Mouse (Mus musculus): ENCODE results near the gene Odf2l. TPM values are rescaled to one million over a fixed set of nuclear protein-coding genes. Genes with fewer than 3 reads are reported as not detected.

The Odf2l gene
- total RNA-seq (2022), result 10 to 100 TPM in 3 of 4 experiments, 1 to 10 TPM in 1; 5.7 to 14.7 (median 12.6) TPM

DNA sequence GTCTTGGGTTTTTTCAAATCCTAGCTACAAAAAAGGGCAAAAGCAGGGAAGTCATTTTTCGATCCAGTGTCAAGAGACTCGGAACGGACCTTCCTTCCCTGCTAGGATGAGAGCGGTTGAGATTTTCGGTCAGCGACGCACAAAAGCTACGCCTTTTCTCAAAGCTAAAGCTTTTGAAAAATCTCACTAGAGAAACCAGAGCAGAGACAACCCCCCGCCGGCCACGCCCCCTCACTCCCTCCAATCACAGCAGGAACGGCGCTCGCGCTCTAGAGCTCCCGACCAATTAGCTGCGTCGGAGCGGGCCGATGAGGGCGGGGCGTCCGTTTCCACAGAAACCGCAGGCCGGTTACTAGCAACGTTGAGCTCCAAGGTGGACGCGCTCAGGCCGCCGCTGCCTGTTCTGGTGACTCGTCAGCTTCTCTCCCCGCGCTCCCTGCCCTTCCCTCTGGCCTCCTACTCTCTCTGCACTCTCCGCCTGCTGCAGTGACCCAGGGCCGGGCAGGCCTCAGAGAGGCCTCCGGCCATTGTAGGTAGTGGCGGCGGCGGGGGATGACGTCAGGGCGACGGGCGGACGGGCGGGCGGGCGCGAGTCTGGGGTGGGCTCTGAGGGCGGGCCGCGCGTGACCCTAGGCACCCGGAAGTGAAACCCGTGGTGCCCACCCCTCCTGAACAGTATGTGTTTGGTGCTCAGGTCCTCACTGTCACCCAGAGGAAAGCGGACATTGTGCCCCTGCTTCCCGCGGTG lies at the start of gene Odf2l:
Gene Odf2l (plus strand): TSS at position 335 of the 748 bp plus-strand sequence.
- DNase-seq (ENCODE audit: low spot score), result peak; percentile 97

DNA sequence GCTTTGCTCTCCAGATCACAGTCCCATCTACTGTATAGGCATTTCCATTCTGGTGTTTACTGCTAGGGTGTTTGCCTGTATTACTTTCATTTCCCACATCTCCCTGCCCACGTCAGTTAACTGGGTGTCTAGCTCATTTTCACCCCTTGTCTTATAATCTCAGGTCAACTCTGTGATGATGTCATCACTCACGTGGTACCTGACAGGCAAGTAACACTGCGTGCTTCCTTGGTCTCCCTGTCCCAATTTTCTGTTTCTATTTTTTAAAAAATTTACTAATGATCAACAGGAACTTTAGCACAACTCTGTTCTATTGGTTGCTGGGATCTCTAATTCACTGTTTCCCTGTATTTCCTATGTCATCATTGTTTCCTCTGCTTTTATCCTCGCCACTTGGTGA lies 49.4 kb upstream of the Odf2l start:
- no peak for DNase-seq (ENCODE audit: low spot score)

DNA sequence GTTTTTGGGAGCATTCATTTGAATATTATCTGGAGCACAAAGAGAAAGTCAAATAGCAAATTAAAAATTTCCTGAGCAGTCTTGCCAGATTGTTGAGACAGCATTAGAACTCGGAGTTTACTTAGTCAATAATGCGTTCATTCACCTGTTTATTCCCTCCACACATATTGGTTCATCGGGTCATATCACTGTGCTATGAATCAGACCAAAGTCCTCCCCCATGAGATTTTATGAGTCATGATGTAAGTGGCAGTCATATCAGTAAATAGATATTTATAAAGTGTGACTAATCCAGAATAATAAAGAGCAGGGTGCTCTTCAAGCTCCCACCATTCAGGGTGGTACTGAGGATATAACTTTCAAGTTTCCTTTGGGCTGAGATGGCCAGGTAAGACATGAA lies 46.0 kb upstream of the Odf2l start:
- no peak for DNase-seq (ENCODE audit: low spot score)

DNA sequence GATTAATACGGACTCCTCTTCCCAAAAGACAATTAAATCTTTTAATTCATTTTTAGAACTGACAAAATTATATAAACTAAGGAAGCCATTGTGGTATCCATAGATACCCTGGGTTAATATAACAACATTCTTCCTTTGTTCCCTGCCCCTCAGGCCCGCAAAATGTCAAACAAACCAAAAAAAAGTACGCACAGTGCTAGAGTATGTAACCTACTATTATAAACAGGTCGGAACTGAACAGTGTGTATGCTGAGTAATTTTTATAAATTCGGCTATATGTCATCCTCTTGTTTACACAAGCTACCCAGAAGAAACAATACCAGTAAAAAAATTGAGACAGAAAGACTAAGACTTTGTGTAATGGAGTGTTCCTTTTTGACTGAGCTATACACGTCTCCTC lies 40.0 kb upstream of the Odf2l start:
- DNase-seq (ENCODE audit: low spot score), result no peak

DNA sequence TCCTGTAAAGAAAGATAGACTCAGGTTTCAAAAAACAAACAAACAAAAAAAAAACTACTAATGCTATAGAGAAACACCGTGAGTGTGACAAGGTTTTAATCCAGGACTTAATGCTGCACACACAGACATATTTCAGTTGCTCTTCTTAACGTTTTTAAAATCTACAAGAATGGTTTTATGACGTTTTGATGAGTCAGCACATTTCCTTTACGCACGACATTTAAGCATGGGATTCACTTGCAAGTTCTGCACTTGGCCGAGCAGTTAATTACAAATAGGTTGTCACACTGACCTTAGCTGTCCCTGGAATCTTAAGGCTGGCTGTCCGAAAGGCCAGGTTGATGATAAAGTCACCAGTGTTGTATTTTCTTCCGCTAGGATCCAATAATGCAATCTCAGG lies 37.5 kb upstream of the Odf2l start:
- DNase-seq (ENCODE audit: low spot score), result no peak

DNA sequence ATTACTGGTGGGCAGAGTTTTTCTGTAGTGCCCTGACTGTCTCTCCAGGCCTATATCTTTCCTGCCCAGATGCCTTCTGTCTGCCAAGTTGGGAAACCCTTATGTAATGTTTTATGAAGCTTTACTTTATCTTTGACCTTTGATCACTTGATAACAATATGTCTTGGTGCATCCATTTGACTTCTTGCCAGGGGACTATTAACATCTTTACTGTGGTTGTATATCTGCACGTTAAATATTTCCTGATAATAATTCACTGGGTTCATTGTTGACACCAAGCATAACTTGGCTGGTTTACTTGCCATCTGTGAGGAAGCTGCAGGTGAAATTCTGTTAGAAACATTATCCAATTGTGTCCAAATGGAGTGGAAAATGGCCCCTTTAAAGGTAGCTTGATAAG lies 35.3 kb upstream of the Odf2l start:
- DNase-seq (ENCODE audit: low spot score), result no peak

DNA sequence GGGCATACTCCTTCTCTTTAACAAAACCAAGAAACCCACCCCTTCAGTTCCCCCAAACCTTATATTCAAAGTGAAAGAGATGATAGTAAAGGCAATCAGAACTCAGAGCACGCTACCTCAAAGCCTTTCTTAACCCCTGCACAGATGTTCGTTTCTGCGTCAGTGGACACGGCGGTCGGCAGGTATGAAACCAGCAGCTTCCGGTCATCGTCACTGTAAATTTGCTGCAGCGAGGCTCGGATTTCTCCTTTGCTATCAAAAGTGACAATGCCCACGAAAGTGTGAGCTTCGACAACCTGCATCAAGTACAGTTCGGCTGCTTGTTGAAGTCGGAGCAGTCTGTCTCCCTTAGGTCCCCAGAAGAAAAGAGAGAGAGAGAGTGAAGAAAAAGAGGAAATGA lies 32.2 kb upstream of the Odf2l start:
- DNase-seq (ENCODE audit: low spot score), result no peak

DNA sequence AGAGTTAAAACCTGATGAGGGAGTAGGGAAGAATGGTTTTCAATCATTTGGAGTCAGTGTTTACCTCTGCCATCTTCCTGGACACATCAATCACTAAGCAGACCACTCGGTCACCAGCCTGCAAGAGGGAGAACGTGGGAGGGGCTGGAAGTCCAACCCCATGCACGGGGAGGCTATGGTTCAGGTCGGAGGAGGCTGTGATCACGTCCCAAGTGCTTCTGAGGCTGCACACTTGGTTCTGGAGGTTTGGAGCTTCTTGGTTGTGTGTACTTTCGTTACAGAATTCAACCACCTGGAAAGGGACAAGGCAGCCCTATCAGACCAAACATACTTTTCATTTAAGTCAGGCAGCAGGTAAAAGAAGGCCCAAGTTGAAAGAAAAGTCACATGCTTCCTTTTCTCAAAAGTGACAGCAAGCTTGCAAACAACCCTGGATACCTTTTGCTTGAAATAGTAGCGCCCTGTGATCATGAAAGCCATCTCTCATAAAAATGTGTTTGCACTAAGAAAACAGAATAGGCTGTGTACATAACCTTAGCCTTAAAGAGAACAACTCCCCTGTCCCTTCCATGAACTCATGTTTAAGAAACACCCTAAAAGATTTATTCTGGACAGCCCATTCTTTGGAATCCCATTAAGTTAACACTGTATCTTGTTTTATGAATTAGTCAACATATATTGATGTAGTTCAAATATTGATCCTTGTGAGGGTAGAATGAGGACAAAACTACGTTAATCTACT lies 30.4 kb upstream of the Odf2l start:
- no peak for DNase-seq (ENCODE audit: low spot score)

DNA sequence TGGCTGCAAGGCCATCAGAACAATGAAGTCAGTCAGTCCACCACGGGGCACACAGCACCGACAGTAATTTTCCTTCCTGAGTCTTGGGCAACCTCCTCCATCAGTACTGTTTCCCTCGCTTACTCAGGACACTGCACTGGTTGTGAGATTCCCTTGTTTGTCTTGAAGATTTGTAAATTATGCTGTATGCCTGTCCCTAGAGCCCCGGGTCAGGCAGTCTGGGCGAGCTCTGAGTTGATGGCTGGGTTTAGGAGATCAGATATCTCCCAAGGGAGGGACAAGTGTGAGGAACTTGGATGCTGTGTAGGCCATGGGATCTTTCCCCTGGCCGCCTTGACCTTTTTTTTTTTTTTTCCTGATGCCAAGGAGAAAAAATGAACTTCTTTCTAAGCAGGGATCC lies 19.1 kb upstream of the Odf2l start, which contains the start of gene Clca2:
Gene Clca2 (minus strand): TSS at position 153 of the 400 bp plus-strand sequence.
- DNase-seq (ENCODE audit: low spot score), result no peak

DNA sequence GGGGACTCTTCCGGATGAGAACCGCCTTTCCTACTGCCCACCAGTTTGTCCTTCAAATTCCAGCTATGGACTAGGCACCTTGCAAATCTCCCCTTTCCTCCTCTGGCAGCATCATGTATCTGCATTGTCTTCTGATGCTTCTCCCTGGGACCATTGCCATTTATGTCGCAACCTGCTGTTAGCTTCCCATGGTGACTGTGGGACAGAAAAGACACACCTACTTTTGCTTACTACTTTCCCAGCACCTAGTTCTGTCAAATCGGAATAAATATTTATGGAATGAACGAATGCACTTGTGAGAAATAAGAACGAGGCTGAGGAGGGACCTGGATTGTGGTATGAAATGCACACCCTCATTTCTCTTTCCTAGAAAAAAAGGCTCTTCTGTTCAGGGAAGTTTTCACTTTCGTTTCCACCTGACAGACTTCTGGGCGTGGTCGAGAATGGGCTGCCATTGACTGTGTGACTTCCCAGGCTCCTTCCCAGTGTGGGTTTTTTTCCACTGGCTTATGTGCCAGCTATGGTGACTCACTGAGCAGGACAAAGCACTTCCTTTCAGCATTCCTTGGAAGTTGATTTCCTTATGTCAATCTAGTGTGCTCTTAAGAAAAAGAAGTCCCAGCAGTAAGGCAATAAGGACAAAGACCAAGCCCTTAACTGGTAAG lies 16.4 kb upstream of the Odf2l start:
- DNase-seq (ENCODE audit: low spot score), result peak; percentile 68

DNA sequence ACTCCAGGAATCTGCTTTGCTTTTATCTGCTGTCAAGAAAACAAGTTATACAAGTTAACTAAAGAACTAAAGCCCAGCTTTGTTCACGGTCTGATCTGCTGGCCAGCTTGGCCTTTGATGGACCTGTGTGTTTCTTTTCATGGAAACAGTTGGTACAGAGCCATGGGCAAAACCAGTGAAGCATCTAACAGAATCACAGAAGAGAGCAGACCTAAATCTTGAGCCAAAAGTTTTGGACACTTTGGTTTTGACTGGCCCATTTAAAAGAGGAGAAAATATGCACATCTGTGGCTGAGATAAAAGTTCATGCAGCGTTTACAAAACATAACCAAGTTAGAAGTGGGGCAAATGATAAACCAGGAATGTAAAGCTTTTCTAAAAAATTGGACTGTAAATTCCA lies 15.1 kb upstream of the Odf2l start:
- DNase-seq (ENCODE audit: low spot score), result no peak

DNA sequence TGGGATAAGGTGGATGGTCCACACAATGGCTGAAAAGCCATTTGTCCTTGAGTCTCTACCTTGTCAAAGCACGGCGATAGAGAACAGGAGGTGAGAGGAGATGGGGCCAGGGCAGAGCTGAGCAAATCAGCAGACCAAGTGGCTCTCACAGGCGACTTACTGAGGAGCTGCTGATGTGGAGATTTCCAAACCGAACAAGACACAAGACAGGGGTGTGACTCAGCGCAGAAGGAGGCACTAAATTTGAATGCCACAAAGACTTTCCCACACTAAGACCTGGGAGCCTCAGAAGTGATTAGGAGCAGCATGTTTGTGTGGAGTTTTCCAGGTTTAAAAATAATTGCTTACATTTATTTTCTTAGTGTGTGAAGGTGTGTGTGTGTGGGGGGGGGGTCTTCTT lies 14.6 kb upstream of the Odf2l start:
- DNase-seq (ENCODE audit: low spot score), result no peak

DNA sequence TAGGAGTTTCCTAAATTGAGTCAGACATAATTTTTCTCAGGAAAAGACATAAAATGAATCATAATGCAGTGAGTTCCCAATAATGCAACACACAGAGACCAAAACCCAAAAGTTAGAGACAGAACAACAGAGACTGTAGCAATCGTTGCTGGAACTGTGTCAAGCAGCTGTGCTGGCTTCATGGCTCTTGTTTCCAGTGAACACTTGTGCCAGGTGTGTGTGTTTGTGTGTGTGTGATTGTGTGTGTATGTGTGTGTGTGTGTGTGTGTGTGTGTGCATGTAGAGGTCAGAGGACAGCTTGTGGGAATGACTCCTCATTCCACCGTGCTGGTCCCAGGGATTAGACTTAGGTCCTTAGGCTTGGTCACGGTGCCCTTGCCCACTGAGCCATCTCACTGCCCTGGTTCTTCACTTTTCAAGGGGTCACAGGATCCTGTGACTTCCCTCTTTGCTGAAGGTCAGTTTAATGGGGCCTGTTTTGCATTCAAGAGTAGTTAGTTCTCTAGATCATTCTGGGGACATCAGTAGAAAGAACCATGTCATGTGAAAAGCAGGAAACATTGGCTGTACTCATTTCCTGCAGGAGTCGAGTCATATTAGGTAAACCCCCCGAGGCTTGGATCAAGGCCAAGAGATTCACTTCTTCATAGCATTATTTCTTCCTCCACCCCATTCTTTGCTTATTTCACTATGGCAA lies 13.2 kb upstream of the Odf2l start:
- no peak for DNase-seq (ENCODE audit: low spot score)

DNA sequence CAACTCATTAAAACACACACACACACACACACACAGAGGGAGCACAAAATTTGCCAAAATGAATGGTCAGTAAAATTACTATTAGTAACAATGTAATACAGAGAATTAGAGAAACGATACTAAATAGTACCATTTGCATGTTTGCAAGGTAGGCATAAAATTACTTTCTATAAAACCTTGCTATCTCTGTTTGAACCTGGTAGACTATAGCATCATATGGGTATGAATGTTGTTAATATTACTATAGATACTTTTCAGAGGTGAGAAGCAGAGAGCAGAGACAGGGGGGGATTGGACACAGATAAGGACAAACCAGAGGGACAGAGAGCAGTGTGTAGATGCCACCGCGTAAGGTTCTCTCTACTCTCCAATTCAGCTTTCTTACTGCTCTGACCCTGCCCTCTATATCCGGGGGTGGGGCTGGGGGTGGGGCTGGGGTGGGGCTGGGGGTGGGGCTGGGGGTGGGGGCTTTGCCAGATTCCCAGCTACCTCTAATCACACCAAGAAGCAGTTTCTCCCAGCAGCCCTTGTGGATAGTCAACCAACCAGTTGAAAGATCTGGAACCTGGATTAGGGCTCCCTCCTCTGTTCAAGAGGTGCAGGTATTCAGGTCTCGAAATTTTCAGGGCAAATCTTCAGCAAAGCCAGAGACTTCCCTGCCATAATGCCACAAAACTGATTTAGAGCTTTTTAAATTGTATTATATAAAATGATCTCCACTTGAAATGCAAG lies 12.4 kb upstream of the Odf2l start:
- DNase-seq (ENCODE audit: low spot score), result no peak

DNA sequence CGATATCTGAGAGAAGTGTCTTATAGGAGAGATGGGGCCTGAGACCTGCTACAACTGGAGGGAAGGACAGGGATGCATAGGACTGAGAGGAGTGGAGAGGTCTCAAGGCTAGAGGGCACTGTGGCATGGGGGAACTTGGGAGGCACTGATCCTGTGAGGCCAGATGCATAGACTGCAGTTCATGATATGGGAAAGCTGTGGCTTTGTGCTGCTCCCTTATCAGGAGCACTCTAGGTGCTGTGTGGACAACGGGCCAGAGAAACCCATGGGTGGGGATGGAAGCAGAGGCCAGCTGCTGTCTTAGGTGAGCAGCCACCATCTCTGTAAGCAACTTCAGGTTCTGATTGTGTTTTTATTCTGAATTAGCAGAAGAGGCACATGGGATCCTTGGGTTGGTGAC lies 3.2 kb upstream of the Odf2l start:
- DNase-seq (ENCODE audit: low spot score), result no peak

DNA sequence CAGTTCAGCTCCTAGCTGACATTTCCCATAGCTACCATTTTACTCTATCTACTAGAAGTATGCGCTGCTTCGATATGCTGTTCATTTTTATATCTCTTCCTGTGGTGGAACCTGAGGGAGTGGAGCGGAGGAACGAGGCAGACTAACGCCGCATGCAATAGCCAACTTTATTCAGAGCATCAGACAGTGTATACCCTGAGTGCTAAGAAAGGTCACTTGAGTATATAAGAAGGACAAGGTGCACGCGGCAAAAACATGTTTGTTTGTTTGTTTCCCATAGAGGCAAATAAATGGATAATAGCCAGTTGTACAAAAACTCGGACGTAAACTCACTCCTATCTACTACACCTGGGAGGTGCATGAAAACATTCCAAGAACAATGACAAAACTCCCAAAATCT lies 751 bp upstream of the Odf2l start:
- DNase-seq (ENCODE audit: low spot score), result no peak

DNA sequence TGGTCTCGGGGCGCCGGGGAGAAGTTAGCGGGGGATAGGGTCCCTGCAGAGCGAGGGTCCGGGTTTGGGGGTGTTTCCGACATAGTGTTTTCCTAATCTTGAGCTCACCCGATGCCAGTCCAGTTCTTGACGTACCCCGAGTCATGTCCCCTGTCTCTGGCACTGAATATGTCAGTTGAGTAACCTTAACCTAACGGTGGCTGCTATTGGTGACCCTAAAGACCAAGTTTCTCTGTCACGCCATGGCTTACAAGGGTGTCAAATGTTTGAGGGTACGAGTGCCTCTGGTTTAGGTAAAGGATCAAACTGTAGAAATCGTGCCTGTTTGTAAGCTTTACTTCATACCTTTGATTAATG lies 592 bp downstream of the Odf2l start:
- no peak for DNase-seq (ENCODE audit: low spot score)

DNA sequence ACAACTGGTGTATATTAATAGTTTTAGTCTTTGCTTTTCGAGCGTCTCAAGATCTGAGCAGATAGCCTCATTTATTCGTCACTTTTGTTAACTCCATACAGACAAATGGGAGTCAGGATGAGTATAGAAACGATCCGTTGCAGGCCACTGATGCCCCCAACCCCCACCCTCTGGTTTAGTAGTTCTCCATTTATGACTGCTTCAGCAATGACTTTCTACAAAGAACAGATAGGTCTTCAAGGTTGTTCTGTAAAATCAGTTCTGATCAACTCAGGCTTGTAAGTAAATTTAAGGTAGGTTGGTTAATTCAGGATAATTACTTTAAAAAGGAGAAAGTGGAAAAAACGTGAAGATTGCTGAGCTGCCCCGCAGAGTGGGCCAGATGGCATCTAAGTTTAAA lies 1.0 kb downstream of the Odf2l start:
- DNase-seq (ENCODE audit: low spot score), result no peak

DNA sequence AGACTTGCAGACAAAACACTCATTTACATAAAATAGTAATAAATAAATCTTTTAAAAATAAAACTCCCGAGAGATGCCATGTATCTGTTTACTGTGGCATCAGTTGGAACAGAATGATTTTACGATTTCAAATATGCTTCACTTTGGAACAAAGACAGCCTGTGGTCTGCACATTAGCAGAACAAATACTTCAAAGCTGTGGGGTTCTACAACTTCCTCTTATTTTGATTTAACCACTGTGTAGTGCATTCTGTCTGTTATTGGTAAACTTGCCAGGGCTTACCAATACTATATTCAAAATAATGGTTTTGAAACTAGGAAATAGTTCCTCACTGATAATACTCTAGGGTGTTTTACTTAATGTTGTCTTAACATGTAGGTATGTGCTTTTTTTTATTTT lies 8.2 kb downstream of the Odf2l start:
- no peak for DNase-seq (ENCODE audit: low spot score)

DNA sequence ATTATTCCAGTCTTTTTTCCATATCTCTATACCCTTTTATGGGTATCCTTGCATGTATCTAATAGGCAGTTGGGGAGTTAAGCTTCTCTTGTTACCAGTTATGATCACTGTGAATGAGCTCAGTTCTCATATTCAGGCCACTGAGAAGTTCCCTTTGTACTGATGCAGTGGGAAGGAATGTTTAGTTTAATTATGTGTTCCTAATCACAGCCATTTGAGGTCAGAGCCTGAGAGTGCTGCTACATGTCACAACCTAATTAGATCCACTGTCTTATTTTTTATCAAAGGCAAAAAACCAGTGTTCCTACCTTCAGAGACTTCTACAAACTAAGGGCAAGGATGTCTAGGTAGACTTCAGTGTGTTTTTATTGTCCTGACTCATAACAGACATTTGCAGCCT lies 11.0 kb downstream of the Odf2l start:
- no peak for DNase-seq (ENCODE audit: low spot score)

DNA sequence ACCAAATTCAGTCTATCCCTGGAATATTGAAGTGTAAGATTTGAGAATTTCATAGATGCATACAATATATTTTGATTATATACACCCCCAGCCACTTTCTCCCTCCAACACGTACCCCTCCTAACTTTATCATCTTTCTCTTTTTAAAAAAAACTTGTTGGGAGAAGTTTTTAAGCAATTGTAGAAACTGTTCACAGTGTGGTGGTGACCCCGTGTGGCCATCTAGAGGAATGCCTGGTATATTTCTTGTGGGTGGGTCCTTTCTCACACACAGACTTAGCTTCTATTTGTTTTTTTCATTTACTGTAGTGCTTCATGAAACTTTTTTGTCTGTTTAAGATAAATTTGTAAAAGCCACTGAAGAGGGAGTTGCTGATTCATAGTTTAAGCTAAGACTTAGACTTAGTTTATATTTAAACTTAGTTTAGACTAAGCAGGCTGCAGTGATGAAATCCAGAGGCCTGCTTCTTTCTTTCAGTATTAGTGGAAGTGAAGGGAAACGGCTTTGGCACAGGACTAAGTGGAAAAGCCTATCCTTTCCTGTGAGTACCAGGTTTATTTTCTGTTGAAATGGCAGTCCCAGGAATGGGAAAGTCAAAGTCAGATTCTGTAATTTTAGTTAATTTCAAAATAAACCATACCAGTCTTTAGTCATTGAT lies 13.0 kb downstream of the Odf2l start:
- peak; percentile 16 for DNase-seq (ENCODE audit: low spot score)

Data from heart, adult 8-10 months (tissue).